Mouse (Mus musculus): ENCODE results near the gene Igf2bp1.

- TF ChIP-seq CTCF (conservative IDR thresholded peaks at IDR 0.05; ENCODE audit: low read length) (no peak), POU5F1 (IDR thresholded peaks at IDR 0.05; ENCODE audit: borderline replicate concordance, low read length) (no peak), NANOG (IDR thresholded peaks at IDR 0.05; ENCODE audit: borderline replicate concordance, low read length) (no peak)
Measured at GRCm38 (mm10) chr11:96006852-96007515, 1.2 kb upstream of the Igf2bp1 start.

All from E14TG2a.4 (cell line).